Mouse (Mus musculus) lung, embryonic 15.5 days (tissue): ENCODE results near the gene H2-M10.6. TPM values are rescaled to one million over a fixed set of nuclear protein-coding genes. Genes with fewer than 3 reads are reported as not detected.
"Not testable (repeated sequence)": the region's sequence is repeated elsewhere in the genome, so short reads cannot be mapped to it uniquely, and the experiment has no call there.

Source experiments
- ATAC-seq: fragments of 200-750 bp; cut with Nextera tagmentation; 2 replicates; pipeline ENCODE4 v1.8.0; 2017; ENCODE audit warnings: moderate number of reproducible peaks, borderline replicate concordance; ENCODE audit not compliant: low FRiP score, low TSS enrichment; ENCODE audit errors: extremely low read depth
- H3K27ac ChIP-seq: fragments of 300-500 bp; sonication (generic); 2 replicates; pipeline ENCODE4 v1.5.1; 2015; ENCODE audit warnings: moderate library complexity, mild to moderate bottlenecking, inconsistent platforms
- H3K27me3 ChIP-seq: fragments of 300-500 bp; sonication (generic); 2 replicates; pipeline ENCODE4 v1.6.1; 2015; ENCODE audit warnings: inconsistent platforms
- H3K36me3 ChIP-seq: fragments of 300-500 bp; sonication (generic); 2 replicates; pipeline ENCODE4 v1.6.1; 2015; ENCODE audit warnings: inconsistent platforms
- H3K4me1 ChIP-seq: fragments of 300-500 bp; sonication (generic); 2 replicates; pipeline ENCODE4 v1.6.1; 2015; ENCODE audit warnings: inconsistent platforms
- H3K4me2 ChIP-seq: fragments of 300-500 bp; sonication (generic); 2 replicates; pipeline ENCODE4 v1.6.1; 2015; ENCODE audit warnings: inconsistent platforms, mild to moderate bottlenecking, moderate library complexity
- H3K4me3 ChIP-seq: fragments of 300-500 bp; sonication (generic); 2 replicates; pipeline ENCODE4 v1.5.1; 2015; ENCODE audit warnings: mild to moderate bottlenecking, inconsistent platforms
- H3K9ac ChIP-seq: fragments of 300-500 bp; sonication (generic); 2 replicates; pipeline ENCODE4 v1.6.1; 2015; ENCODE audit warnings: inconsistent platforms
- H3K9me3 ChIP-seq: fragments of 300-500 bp; sonication (generic); 2 replicates; pipeline ENCODE4 v1.6.1; 2016; ENCODE audit warnings: inconsistent platforms
- WGBS: fragments of 180-500 bp; shearing (Covaris S2); methylation state at CpG from one replicate; pipeline ENCODE4 v1.1.7; 2015; 5-methylcytosine and 5-hydroxymethylcytosine counted together
- polyA plus RNA-seq: library from polyadenylated mRNA; unstranded; fragments of >200 nt; fragmentation: Nextera tagmentation; extraction: Ambion mirVana; gene quantifications from 2 replicates; pipeline ENCODE4 v1.2.1, GENCODE M21; 2015

Gene H2-M10.6
- not detected in 2 replicates for polyA plus RNA-seq

- no peak within 1 kb of the TSS for H3K27ac ChIP-seq
- H3K9me3 ChIP-seq: no peaks in the 10 kb centered on the region
- H3K9ac ChIP-seq: no peak within 1 kb of the TSS
- no peak for ATAC-seq
- no peaks in the 10 kb centered on the region for H3K27me3 ChIP-seq
- no peak within 1 kb of the TSS for H3K4me3 ChIP-seq
- no peaks in the 10 kb centered on the region for H3K36me3 ChIP-seq
- H3K4me1 ChIP-seq: no peaks in the 10 kb centered on the region
- H3K4me2 ChIP-seq: no peak within 1 kb of the TSS
Observed at GRCm38 (mm10) chr17:36811871-36812270, at the start of gene H2-M10.6. TSS of gene H2-M10.6 (plus strand) at chr17:36812171.

- Histone ChIP-seq H3K9me3 (no peaks in the 10 kb centered on the region), H3K4me2 (no peak overlapping the region), H3K27me3 (no peaks in the 10 kb centered on the region), H3K4me3 (no peak overlapping the region), H3K4me1 (no peaks in the 10 kb centered on the region), H3K36me3 (no peaks in the 10 kb centered on the region), H3K9ac (no peak overlapping the region), H3K27ac (no peak overlapping the region)
- 57% methylated on average over 2 of the region's 2 CpGs for WGBS
- ATAC-seq: no peak
Observed at GRCm38 (mm10) chr17:36763816-36764215, 48.2 kb upstream of the H2-M10.6 start.

- not testable (repeated sequence) for H3K9me3 ChIP-seq, H3K27me3 ChIP-seq, H3K36me3 ChIP-seq, H3K4me1 ChIP-seq, H3K9ac ChIP-seq, H3K4me3 ChIP-seq, H3K4me2 ChIP-seq, H3K27ac ChIP-seq, ATAC-seq
- WGBS: 33% methylated on average over 2 of the region's 2 CpGs
Observed at GRCm38 (mm10) chr17:36764244-36764643, 47.7 kb upstream of the H2-M10.6 start.

- H3K9ac ChIP-seq, H3K4me1 ChIP-seq, H3K36me3 ChIP-seq, H3K9me3 ChIP-seq, H3K27ac ChIP-seq, H3K4me3 ChIP-seq, H3K4me2 ChIP-seq, H3K27me3 ChIP-seq, ATAC-seq: not testable (repeated sequence)
- WGBS: 65% methylated on average over 2 of the region's 2 CpGs
Observed at GRCm38 (mm10) chr17:36765403-36765802, 46.6 kb upstream of the H2-M10.6 start.

DNA sequence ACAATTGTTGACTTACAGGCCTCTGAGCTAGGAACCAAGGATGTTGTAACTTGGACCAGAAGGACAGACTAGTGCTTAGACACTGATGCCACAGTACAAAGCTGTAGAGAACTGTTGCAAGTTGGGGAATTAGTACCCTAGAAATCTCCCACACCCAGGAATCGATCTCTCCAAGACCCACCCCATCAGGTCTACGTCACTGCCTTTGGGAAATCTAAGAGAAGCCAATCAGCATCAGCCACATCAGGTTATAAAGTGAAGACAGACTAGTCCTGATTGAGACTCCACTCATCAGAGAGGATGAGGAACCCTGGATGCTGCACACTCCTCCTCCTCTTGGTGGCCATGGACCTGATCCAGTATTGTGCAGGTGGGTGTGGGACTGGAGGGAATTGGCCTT, 39.4 kb upstream of the H2-M10.6 start, which contains the start of gene H2-M10.5:
Gene H2-M10.5 (plus strand): TSS at position 301 of the 400 bp plus-strand sequence.
- ATAC-seq, H3K4me1 ChIP-seq, H3K27me3 ChIP-seq, H3K9me3 ChIP-seq, H3K27ac ChIP-seq, H3K36me3 ChIP-seq, H3K4me2 ChIP-seq, H3K9ac ChIP-seq, H3K4me3 ChIP-seq: not testable (repeated sequence)
- WGBS: 85% methylated on average over 2 of the region's 2 CpGs

GRCm38 (mm10) chr17:36781533-36781932, 30.4 kb upstream of the H2-M10.6 start:
- H3K36me3 ChIP-seq: no peaks in the 10 kb centered on the region
- no peaks in the 10 kb centered on the region for H3K9me3 ChIP-seq
- no peak overlapping the region for H3K4me3 ChIP-seq
- no peak overlapping the region for H3K27ac ChIP-seq
- WGBS: 42% methylated on average over 3 of the region's 3 CpGs
- no peaks in the 10 kb centered on the region for H3K27me3 ChIP-seq
- H3K9ac ChIP-seq: no peak overlapping the region
- no peaks in the 10 kb centered on the region for H3K4me1 ChIP-seq
- no peak overlapping the region for H3K4me2 ChIP-seq
- no peak for ATAC-seq

DNA sequence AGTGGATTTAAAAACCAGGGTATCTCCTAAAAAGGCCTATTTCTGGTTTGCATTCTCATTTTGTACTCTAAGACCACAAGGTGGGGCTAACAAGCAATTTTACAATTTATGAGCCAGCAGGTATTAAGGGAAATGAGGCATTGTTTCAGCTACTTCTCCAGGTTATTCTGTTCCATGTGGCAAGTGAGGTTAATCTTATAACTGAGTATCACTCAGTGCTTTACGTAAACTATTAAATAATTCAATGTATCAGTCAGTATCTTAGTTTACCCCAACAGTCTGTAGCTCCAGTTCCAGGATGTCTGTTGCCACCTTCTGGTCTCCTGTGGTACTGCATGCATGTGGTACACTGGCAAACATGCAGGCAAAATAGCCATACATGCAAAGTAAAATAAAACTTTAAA, 25.5 kb upstream of the H2-M10.6 start:
- ATAC-seq, H3K4me2 ChIP-seq, H3K4me3 ChIP-seq, H3K27ac ChIP-seq, H3K4me1 ChIP-seq, H3K9ac ChIP-seq, H3K27me3 ChIP-seq, H3K9me3 ChIP-seq, H3K36me3 ChIP-seq: not testable (repeated sequence)
- WGBS: 22% methylated on average over 1 of the region's 1 CpGs

DNA sequence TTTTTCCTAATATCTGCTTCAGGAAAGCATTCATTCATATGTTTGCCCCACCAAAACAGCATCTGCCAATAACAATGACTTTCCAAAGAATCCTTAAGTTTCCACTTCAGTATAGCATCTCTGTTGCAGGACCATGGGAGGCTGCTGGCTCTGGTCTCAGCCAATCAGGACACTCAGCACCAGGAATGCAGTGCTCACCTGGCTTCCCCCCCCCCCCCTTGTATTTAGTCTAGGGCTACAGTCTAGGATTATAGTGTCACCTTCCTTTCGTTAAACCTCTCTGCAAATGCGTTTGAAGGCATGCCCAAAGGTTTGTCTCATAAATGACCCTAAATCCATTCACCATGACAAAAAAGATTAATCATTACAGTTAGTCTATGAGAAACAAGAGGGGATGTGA, 23.6 kb upstream of the H2-M10.6 start:
- ATAC-seq: no peak
- 71% methylated on average over 2 of the region's 2 CpGs for WGBS
- Histone ChIP-seq H3K4me3 (no peak overlapping the region), H3K9ac (no peak overlapping the region), H3K9me3 (no peaks in the 10 kb centered on the region), H3K27ac (no peak overlapping the region), H3K4me2 (no peak overlapping the region), H3K4me1 (no peaks in the 10 kb centered on the region), H3K36me3 (no peaks in the 10 kb centered on the region), H3K27me3 (no peaks in the 10 kb centered on the region)

DNA sequence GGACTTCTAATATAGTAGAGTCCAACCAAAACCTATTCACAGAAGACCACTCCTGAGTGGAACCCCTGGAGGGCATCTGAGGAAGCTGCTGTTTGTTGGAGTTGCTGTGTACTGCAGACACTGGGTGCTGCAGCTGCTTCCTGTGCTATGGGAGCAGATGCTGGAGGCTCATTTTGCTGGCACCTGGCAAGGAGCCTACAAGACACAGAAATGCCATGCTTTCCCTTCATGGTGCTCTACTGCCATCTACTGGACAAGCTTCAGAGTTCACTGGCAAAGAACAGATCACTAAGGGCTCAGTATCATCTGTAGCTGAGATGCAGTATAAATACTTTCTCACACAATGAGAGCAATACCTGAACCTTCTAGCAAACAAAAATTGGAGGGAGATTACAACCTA, 23.2 kb upstream of the H2-M10.6 start:
- H3K9ac ChIP-seq, ATAC-seq, H3K4me2 ChIP-seq, H3K27me3 ChIP-seq, H3K9me3 ChIP-seq, H3K4me3 ChIP-seq, H3K4me1 ChIP-seq, H3K27ac ChIP-seq, H3K36me3 ChIP-seq: not testable (repeated sequence)

- Histone ChIP-seq H3K9me3 (no peaks in the 10 kb centered on the region), H3K36me3 (no peaks in the 10 kb centered on the region), H3K27ac (no peak overlapping the region), H3K27me3 (no peaks in the 10 kb centered on the region), H3K4me1 (no peaks in the 10 kb centered on the region), H3K4me3 (no peak overlapping the region), H3K4me2 (no peak overlapping the region), H3K9ac (no peak overlapping the region)
- WGBS: 51% methylated on average over 10 of the region's 10 CpGs
- no peak for ATAC-seq
Observed at GRCm38 (mm10) chr17:36799493-36799892, 12.5 kb upstream of the H2-M10.6 start.

GRCm38 (mm10) chr17:36799921-36800462, 12.0 kb upstream of the H2-M10.6 start:
- not testable (repeated sequence) for ATAC-seq, H3K36me3 ChIP-seq, H3K9me3 ChIP-seq, H3K4me2 ChIP-seq, H3K4me3 ChIP-seq, H3K9ac ChIP-seq, H3K27ac ChIP-seq, H3K4me1 ChIP-seq, H3K27me3 ChIP-seq
- WGBS: 14% methylated on average over 4 of the region's 4 CpGs

DNA sequence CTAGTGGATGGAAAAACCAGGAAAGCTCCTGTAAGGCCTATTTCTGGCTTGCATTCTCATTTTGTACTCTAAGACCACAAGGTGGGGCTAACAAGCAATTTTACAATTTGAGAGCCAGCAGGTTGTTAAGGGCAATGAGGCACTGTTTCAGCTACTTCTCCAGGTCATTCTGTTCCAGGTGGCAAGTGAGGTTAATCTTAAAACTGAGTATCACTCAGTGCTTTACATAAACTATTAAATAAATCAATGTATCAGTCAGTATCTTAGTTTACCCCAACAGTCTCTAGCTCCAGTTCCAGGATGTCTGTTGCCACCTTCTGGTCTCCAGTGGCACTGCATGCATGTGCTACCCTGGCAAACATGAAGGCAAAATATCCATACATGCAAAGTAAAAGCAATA, 12.0 kb downstream of the H2-M10.6 start:
- H3K36me3 ChIP-seq: no peaks in the 10 kb centered on the region
- H3K9me3 ChIP-seq: no peaks in the 10 kb centered on the region
- H3K27me3 ChIP-seq: no peaks in the 10 kb centered on the region
- no peak for ATAC-seq
- no peak overlapping the region for H3K4me3 ChIP-seq
- H3K4me1 ChIP-seq: no peaks in the 10 kb centered on the region
- H3K9ac ChIP-seq: no peak overlapping the region
- no peak overlapping the region for H3K4me2 ChIP-seq
- H3K27ac ChIP-seq: no peak overlapping the region

GRCm38 (mm10) chr17:36825525-36825924, 13.6 kb downstream of the H2-M10.6 start:
- no peak overlapping the region for H3K4me2 ChIP-seq
- no peaks in the 10 kb centered on the region for H3K9me3 ChIP-seq
- H3K27me3 ChIP-seq: no peaks in the 10 kb centered on the region
- H3K36me3 ChIP-seq: no peaks in the 10 kb centered on the region
- no peak for ATAC-seq
- H3K4me1 ChIP-seq: no peaks in the 10 kb centered on the region
- no peak overlapping the region for H3K9ac ChIP-seq
- H3K27ac ChIP-seq: no peak overlapping the region
- no peak overlapping the region for H3K4me3 ChIP-seq
- WGBS: 20% methylated on average over 4 of the region's 4 CpGs
